Mouse (Mus musculus): Measurements from ENCODE around the gene Pgpep1. TPM values are rescaled to one million over a fixed set of nuclear protein-coding genes. Genes with fewer than 3 reads are reported as not detected.

Gene Pgpep1
- polyA plus RNA-seq, 1 experiment from 2014 or later, result 59.8 TPM

GRCm38 (mm10) chr8:70643019-70643418 is 17.2 kb downstream of the Pgpep1 start:
- H3K4me3 ChIP-seq (ENCODE audit: low read depth, low read length), result no peak overlapping the region
- DNase-seq (ENCODE audit: low spot score) (no peak), ATAC-seq (ENCODE audit: low read depth) (no peak)
- no peaks in the 10 kb centered on the region for H3K4me1 ChIP-seq (ENCODE audit: control insufficient read depth, insufficient read depth, low read length)
- 67% methylated on average over 3 of the region's 3 CpGs for WGBS
- no peaks in the 10 kb centered on the region for H3K9me3 ChIP-seq (ENCODE audit: control insufficient read depth, low read length)
- no peak overlapping the region for H3K27ac ChIP-seq (replicated peaks; ENCODE audit: low read depth, low read length)
- no peaks in the 10 kb centered on the region for H3K36me3 ChIP-seq (ENCODE audit: control insufficient read depth, insufficient read depth, low read length)
- H3K27me3 ChIP-seq (replicated peaks; ENCODE audit: control insufficient read depth, insufficient read depth, low read length), result no peaks in the 10 kb centered on the region
- H3K9ac ChIP-seq (ENCODE audit: low read depth, low read length), result no peak overlapping the region
- no peak overlapping the region for H3K4me2 ChIP-seq (ENCODE audit: low read depth, low read length)

- Histone ChIP-seq H3K9me3 (ENCODE audit: control insufficient read depth, low read length) (no peaks in the 10 kb centered on the region), H3K9ac (ENCODE audit: low read depth, low read length) (no peak overlapping the region), H3K36me3 (ENCODE audit: control insufficient read depth, insufficient read depth, low read length) (no peaks in the 10 kb centered on the region), H3K27me3 (replicated peaks; ENCODE audit: control insufficient read depth, insufficient read depth, low read length) (no peaks in the 10 kb centered on the region), H3K4me3 (ENCODE audit: low read depth, low read length) (no peak overlapping the region), H3K27ac (replicated peaks; ENCODE audit: low read depth, low read length) (no peak overlapping the region; the same call in 1 of the 2 replicates), H3K4me1 (ENCODE audit: control insufficient read depth, insufficient read depth, low read length) (peaks cover 4% of the 10 kb centered on the region; the same call in 1 of the 2 replicates), H3K4me2 (ENCODE audit: low read depth, low read length) (no peak overlapping the region)
- no peak for DNase-seq (ENCODE audit: low spot score)
- 76% methylated on average over 9 of the region's 9 CpGs for WGBS
- ATAC-seq (ENCODE audit: low read depth), result no peak
Measured at GRCm38 (mm10) chr8:70638752-70639151, 21.4 kb downstream of the Pgpep1 start.

DNA sequence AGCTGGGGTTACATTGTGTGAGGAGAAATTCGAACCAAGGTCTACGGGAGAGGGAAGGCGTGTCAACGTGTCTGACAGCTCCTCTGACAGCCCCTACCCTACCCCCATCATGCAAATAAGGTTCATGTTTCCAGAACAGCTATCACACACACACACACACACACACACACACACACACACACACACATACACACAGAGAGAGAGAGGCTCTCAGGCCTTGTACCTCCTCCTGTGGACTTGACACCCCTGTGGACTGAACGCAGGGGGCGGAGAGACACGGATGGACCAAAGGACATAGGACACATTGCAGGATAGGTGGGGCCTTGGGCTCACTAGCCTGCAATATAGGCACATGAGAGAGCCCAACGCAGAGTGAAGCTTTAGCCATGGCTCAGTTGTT is 23.4 kb downstream of the Pgpep1 start:
- Histone ChIP-seq H3K4me1 (ENCODE audit: control insufficient read depth, insufficient read depth, low read length) (peaks cover 6% of the 10 kb centered on the region; the same call in 1 of the 2 replicates), H3K27ac (replicated peaks; ENCODE audit: low read depth, low read length) (no peak overlapping the region), H3K4me3 (ENCODE audit: low read depth, low read length) (no peak overlapping the region), H3K27me3 (replicated peaks; ENCODE audit: control insufficient read depth, insufficient read depth, low read length) (no peaks in the 10 kb centered on the region), H3K4me2 (ENCODE audit: low read depth, low read length) (no peak overlapping the region), H3K36me3 (ENCODE audit: control insufficient read depth, insufficient read depth, low read length) (no peaks in the 10 kb centered on the region), H3K9me3 (ENCODE audit: control insufficient read depth, low read length) (no peaks in the 10 kb centered on the region), H3K9ac (ENCODE audit: low read depth, low read length) (no peak overlapping the region; the same call in 1 of the 2 replicates)
- DNase-seq (ENCODE audit: low spot score), result no peak
- WGBS, result 45% methylated on average over 8 of the region's 8 CpGs
- no peak for ATAC-seq (ENCODE audit: low read depth)

DNA sequence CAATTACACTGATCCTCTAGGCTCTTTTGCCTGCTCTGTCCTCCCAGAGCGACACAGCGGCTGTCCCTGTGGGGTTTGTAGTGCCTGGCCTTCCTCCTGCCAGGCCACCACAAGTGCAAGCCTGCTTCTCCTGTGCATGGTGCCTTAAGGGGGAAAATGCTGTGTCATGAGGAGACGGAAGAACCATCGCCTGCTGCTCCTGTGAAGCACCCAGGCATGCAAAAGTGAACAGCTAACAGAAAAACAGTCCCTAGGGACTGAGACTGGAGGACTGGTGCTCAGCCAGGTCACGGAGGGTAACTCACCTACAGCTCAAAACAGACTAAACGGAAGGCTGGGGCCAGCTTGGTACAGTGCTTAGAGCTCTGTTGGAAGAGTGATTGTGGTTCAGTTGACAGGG is 24.7 kb downstream of the Pgpep1 start:
- no peak overlapping the region for H3K9ac ChIP-seq (ENCODE audit: low read depth, low read length)
- H3K27ac ChIP-seq (replicated peaks; ENCODE audit: low read depth, low read length), result no peak overlapping the region
- H3K4me1 ChIP-seq (ENCODE audit: control insufficient read depth, insufficient read depth, low read length), result peaks cover 16% of the 10 kb centered on the region
- no peaks in the 10 kb centered on the region for H3K36me3 ChIP-seq (ENCODE audit: control insufficient read depth, insufficient read depth, low read length)
- no peaks in the 10 kb centered on the region for H3K9me3 ChIP-seq (ENCODE audit: control insufficient read depth, low read length)
- WGBS, result 74% methylated on average over 6 of the region's 6 CpGs
- H3K4me3 ChIP-seq (ENCODE audit: low read depth, low read length), result no peak overlapping the region
- H3K27me3 ChIP-seq (replicated peaks; ENCODE audit: control insufficient read depth, insufficient read depth, low read length), result peaks cover 7% of the 10 kb centered on the region; the same call in 1 of the 2 replicates
- DNase-seq (ENCODE audit: low spot score) (no peak), ATAC-seq (ENCODE audit: low read depth) (no peak)
- no peak overlapping the region for H3K4me2 ChIP-seq (ENCODE audit: low read depth, low read length)

GRCm38 (mm10) chr8:70634066-70634465 is 26.1 kb downstream of the Pgpep1 start:
- peak; percentile 48 for DNase-seq (ENCODE audit: low spot score)
- Histone ChIP-seq H3K9ac (ENCODE audit: low read depth, low read length) (no peak overlapping the region), H3K36me3 (ENCODE audit: control insufficient read depth, insufficient read depth, low read length) (no peaks in the 10 kb centered on the region), H3K9me3 (ENCODE audit: control insufficient read depth, low read length) (no peaks in the 10 kb centered on the region), H3K4me3 (ENCODE audit: low read depth, low read length) (no peak overlapping the region), H3K4me1 (ENCODE audit: control insufficient read depth, insufficient read depth, low read length) (peaks cover 17% of the 10 kb centered on the region), H3K27me3 (replicated peaks; ENCODE audit: control insufficient read depth, insufficient read depth, low read length) (peaks cover 7% of the 10 kb centered on the region; the same call in 1 of the 2 replicates), H3K27ac (replicated peaks; ENCODE audit: low read depth, low read length) (no peak overlapping the region), H3K4me2 (ENCODE audit: low read depth, low read length) (no peak overlapping the region)
- WGBS, result 57% methylated on average over 6 of the region's 6 CpGs
- ATAC-seq (ENCODE audit: low read depth), result no peak

DNA sequence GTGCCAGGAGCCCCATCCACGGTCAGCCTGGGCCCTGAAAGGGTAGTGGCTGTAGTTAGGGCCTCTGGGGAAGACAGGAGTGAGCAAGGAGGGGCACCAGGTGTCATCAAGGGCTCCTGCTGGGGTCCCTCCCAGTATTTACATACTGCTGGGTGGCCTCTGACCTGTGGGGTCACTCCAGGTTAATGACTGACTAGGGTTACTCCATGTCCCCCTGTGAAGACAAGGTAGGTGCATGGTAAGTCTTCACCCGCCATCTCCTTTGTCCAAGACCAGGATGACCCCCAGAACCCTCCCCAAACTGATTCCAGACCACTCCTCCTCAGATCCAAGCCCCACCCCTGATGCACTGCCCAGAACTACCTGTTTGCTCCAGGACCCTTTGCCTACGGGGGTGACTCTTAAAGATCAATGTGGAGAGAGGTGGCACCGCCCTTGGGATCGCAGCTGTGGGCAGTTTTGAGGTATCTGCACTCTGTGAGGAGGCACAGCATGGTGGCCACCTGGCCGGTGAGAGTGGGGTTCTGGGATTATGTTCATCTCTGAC is 27.8 kb downstream of the Pgpep1 start, which contains the start of gene Gdf15:
TSS of gene Gdf15 (minus strand) at position 111 of the 547 bp plus-strand sequence.
- Histone ChIP-seq H3K27me3 (replicated peaks; ENCODE audit: control insufficient read depth, insufficient read depth, low read length) (peaks cover 7% of the 10 kb centered on the region; the same call in 1 of the 2 replicates), H3K27ac (replicated peaks; ENCODE audit: low read depth, low read length) (no peak within 1 kb of the TSS), H3K4me3 (ENCODE audit: low read depth, low read length) (no peak within 1 kb of the TSS), H3K36me3 (ENCODE audit: control insufficient read depth, insufficient read depth, low read length) (no peaks in the 10 kb centered on the region), H3K9ac (ENCODE audit: low read depth, low read length) (peak within 1 kb of the TSS; percentile 30; the same call in 1 of the 2 replicates), H3K4me2 (ENCODE audit: low read depth, low read length) (0 out of 2 replicates have a peak within 1 kb of the TSS, but pooled peaks have one; percentile 82), H3K4me1 (ENCODE audit: control insufficient read depth, insufficient read depth, low read length) (peaks cover 17% of the 10 kb centered on the region), H3K9me3 (ENCODE audit: control insufficient read depth, low read length) (no peaks in the 10 kb centered on the region)
- ATAC-seq (ENCODE audit: low read depth) (no peak), DNase-seq (ENCODE audit: low spot score) (no peak)
- 74% methylated on average over 6 of the region's 6 CpGs for WGBS

- H3K27me3 ChIP-seq (replicated peaks; ENCODE audit: control insufficient read depth, insufficient read depth, low read length), result peaks cover 7% of the 10 kb centered on the region; the same call in 1 of the 2 replicates
- H3K9me3 ChIP-seq (ENCODE audit: control insufficient read depth, low read length), result no peaks in the 10 kb centered on the region
- ATAC-seq (ENCODE audit: low read depth), result no peak
- DNase-seq (ENCODE audit: low spot score), result peak; percentile 35
- H3K4me1 ChIP-seq (ENCODE audit: control insufficient read depth, insufficient read depth, low read length), result peaks cover 17% of the 10 kb centered on the region
- no peak overlapping the region for H3K4me3 ChIP-seq (ENCODE audit: low read depth, low read length)
- peak overlapping the region; percentile 30; the same call in 1 of the 2 replicates for H3K9ac ChIP-seq (ENCODE audit: low read depth, low read length)
- 0 out of 2 replicates have a peak overlapping the region, but pooled peaks have one; percentile 82 for H3K4me2 ChIP-seq (ENCODE audit: low read depth, low read length)
- no peak overlapping the region for H3K27ac ChIP-seq (replicated peaks; ENCODE audit: low read depth, low read length)
- no peaks in the 10 kb centered on the region for H3K36me3 ChIP-seq (ENCODE audit: control insufficient read depth, insufficient read depth, low read length)
- WGBS, result 15% methylated on average over 18 of the region's 24 CpGs
Measured at GRCm38 (mm10) chr8:70631436-70631835, 28.8 kb downstream of the Pgpep1 start.

GRCm38 (mm10) chr8:70630532-70631381 is 29.4 kb downstream of the Pgpep1 start:
- 14% methylated on average over 22 of the region's 22 CpGs for WGBS
- Histone ChIP-seq H3K9ac (ENCODE audit: low read depth, low read length) (peak overlapping the region; percentile 66), H3K36me3 (ENCODE audit: control insufficient read depth, insufficient read depth, low read length) (no peaks in the 10 kb centered on the region), H3K27ac (replicated peaks; ENCODE audit: low read depth, low read length) (no peak overlapping the region; the same call in 1 of the 2 replicates), H3K9me3 (ENCODE audit: control insufficient read depth, low read length) (no peaks in the 10 kb centered on the region), H3K4me1 (ENCODE audit: control insufficient read depth, insufficient read depth, low read length) (peaks cover 17% of the 10 kb centered on the region), H3K4me2 (ENCODE audit: low read depth, low read length) (peak overlapping the region; percentile 82), H3K4me3 (ENCODE audit: low read depth, low read length) (peak overlapping the region; percentile 52), H3K27me3 (replicated peaks; ENCODE audit: control insufficient read depth, insufficient read depth, low read length) (peaks cover 7% of the 10 kb centered on the region; the same call in 1 of the 2 replicates)
- DNase-seq (ENCODE audit: low spot score) (peak; percentile 65), ATAC-seq (ENCODE audit: low read depth) (peak; percentile 32; the same call in 1 of the 2 replicates)
